Mouse (Mus musculus) frontal cortex, postnatal 14 days (tissue): ENCODE data around the gene Whrn.

Source experiments
- DNase-seq, 2 experiments: peaks; one replicate each; pipeline ENCODE4 v3.0.0; 2022; ENCODE audit warnings: low spot score in 2 of 2

The Whrn gene

DNA sequence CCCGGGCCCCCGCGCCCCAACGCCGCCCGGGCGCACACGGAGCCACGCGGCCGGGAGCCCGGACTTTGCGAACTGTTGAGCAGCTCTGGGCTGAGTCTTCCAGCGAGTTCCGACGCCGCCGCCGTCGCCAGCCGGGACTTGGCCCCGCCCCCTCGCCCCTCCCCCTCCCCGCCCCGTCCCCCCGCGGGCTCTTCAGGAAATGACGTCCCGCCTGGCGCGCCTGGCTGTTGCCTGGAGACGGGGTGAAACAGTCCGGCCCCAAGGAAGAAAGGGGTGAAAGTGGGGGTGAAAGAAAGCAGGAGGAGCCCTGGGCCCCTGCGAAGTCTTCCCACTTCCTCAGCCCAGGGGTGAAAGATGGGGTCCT lies at the start of gene Whrn:
Gene Whrn (minus strand): TSS at position 77 of the 364 bp plus-strand sequence.
- DNase-seq: peak; percentile 42 to 50

GRCm38 (mm10) chr4:63545231-63545958 lies 49.6 kb upstream of the Whrn start:
- no peak for DNase-seq

GRCm38 (mm10) chr4:63544494-63545230 lies 48.9 kb upstream of the Whrn start, which contains the start of gene Atp6v1g1:
TSS of gene Atp6v1g1 (plus strand) at chr4:63544772.
- peak; percentile 93 to 94 for DNase-seq

- peak in 1 of 2 experiments; percentile 20 for DNase-seq
Measured at GRCm38 (mm10) chr4:63543746-63544493, 48.1 kb upstream of the Whrn start.

DNA sequence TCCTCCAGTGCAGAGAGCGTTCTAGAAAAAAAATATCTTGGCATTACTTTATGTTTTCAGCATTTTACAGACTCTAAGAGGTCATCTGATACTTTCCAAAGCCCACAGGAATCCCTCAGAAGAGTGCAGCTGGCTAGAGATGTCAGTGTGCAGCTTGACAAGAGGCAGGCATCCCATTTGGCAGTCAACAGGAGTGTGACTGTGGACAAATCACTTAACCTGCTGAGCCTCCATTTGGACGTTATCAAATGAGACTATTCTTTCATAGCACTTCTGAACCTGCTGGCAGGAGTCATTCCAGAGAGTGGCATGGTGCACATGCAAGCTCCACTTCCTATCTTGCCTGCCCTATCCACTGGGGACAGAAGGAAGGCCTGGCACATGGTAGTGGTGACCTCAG lies 46.4 kb upstream of the Whrn start:
- no peak for DNase-seq

DNA sequence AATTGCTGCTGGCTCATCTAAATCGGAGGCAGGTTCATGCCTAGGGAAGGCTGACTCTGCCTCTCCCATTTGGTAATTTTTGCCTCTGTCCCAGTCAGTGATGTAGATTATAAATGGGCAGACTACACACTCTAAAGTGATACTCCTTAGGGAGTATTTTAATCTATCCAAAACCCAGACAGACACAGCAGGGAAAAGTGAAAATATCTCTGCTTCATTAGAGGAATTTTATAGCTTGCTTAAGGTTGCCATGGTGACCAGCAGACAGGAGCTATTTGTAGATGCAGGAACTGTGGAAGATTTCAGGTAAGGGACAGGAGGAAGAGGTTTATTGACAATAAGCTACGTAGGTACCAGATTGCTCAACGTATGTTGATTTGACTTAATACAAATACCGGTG lies 41.8 kb upstream of the Whrn start:
- DNase-seq: no peak

- DNase-seq: no peak
Measured at GRCm38 (mm10) chr4:63530409-63530808, 34.6 kb upstream of the Whrn start.

GRCm38 (mm10) chr4:63528946-63529345 lies 33.2 kb upstream of the Whrn start:
- peak in 1 of 2 experiments; percentile 28 for DNase-seq

- DNase-seq: no peak
Measured at GRCm38 (mm10) chr4:63525514-63525913, 29.7 kb upstream of the Whrn start.

GRCm38 (mm10) chr4:63521813-63522419 lies 26.1 kb upstream of the Whrn start:
- DNase-seq: no peak

- no peak for DNase-seq
Measured at GRCm38 (mm10) chr4:63515021-63515420, 19.2 kb upstream of the Whrn start.

DNA sequence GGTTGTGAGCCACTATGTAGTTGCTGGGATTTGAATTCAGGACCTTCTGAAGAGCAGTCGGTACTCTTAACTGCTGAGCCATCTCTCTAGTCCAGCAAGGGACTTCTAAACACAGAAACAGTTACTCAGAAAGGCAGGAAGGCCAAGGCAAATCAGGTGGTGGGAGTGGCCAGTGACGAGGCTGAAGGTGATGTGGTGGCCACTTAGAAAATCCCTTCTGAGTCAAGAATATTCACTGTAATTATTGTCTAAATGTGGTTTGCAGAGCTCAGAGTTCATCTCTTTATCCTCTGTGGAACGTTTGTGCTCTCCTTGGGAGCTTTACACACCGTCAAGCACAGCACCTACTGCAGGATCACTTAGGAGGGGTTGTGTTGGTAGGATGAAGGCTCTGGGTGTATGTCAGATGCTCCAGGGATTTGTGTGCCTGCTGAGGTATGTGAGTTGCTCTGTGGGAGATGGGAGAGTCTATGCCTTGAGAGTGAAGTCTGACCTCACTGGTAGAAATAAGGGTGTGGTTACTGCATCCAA lies 18.7 kb upstream of the Whrn start:
- no peak for DNase-seq

GRCm38 (mm10) chr4:63512921-63513320 lies 17.1 kb upstream of the Whrn start:
- no peak for DNase-seq

GRCm38 (mm10) chr4:63508232-63508631 lies 12.4 kb upstream of the Whrn start:
- peak in 1 of 2 experiments; percentile 50 for DNase-seq

DNA sequence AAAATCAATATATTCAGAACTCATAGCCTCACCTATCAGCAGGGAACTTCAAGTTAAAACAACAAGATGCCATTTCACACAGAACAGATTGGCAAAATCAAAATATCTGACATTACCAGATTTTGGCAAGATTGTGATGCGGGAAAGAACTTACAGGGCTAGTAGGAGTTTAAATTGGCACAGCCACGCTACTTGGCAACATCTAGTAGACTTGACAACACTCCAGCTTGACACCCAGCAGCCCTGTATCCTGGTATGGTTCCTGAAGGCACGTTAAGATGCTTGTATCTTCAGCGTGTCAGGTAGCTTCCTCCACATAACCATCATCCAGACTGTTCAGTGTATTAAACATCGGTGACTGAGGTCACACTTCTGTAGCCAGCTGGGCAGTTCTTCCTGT lies 11.7 kb upstream of the Whrn start:
- DNase-seq: no peak

- no peak for DNase-seq
Measured at GRCm38 (mm10) chr4:63503949-63504348, 8.2 kb upstream of the Whrn start.

GRCm38 (mm10) chr4:63501050-63501449 lies 5.3 kb upstream of the Whrn start:
- DNase-seq: no peak

GRCm38 (mm10) chr4:63498346-63498745 lies 2.6 kb upstream of the Whrn start:
- DNase-seq: no peak

GRCm38 (mm10) chr4:63496312-63496711 lies 521 bp upstream of the Whrn start:
- DNase-seq: no peak

DNA sequence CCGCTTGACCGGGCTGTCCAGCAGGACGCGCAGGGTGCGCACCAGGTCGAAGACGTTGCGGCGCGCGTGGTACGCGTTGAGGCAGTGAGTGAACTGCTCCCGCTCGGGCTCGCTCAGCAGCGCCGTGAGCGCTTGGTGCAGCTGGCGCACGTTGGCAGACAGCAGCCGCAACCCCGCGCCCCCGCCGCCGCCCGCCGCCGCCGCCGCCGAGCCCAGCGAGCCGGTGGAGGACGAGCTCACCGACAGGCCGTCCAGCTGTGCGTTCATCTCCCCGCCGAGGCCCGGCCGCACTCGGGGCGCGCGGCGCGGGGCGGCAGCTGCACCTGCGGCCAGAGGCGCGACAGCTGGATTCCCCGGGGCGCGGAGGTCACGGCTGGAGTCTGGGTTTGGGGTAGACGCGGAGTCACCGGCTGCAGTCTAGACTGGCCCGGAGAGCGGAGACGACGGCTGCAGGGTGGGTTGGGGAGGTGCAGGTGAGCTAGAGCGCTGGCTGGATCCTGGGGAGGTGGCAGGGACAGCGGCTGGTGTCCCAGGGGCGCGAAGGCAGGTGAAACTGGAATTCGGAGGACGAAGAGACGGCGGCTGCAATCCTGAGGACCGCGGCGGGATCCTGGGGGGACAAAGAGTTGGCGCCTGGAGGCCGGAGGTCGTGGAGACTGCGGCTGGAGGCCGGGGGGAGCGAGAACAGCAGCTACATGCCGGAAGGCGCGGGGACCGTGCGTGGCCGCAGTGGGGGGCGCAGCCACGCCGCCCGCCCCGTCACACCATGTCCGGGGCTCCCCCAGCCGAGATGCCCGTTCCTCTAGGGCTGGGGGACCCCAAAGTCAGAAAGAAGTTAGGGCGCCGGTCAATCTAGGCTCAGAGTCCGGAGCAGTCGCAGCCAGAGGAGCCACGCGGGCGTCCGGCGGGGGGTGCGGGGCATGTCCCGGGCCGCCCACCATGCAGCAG lies 550 bp downstream of the Whrn start:
- peak in 1 of 2 experiments; percentile 17 for DNase-seq
